In the genomic region with DNA sequence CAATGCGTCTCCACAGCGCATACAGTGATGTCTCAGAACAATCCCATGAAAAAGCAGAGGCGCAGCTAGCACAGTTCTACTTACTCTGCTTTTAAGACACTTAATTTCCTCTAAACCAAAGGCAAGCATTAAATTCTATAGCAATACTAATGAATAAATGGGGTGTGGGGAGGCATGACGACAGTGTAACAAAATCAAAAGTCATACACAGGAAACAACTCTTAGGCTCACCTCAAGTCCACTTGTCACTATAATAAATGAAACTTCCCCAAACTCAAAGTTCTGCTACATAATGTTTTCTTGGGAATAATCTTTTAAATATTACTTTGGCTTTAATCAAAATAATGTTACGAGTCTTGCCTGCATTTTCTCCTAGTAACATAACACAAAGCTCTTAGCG, we compare ENCODE assay signal across 31 mouse cellular contexts. TPM values are rescaled to one million over a fixed set of nuclear protein-coding genes. Genes with fewer than 3 reads are reported as not detected.
DNase-seq lines count a peak whose midpoint lies in the region; ATAC-seq and TF ChIP-seq lines count a peak whose summit lies in the region.
"Had no signal": no experiment of that assay in that cellular context is flagged by ENCODE, and none has a peak within 500 bp of the region (broad histone marks: within the 10 kb centered on the region; RNA-seq: fewer than 3 reads in every experiment).

No protein-coding gene starts in this region.

- H3K4me3 ChIP-seq in forebrain, embryonic 10.5 days, result no peak overlapping the region
- no peak overlapping the region for H3K4me3 ChIP-seq in forebrain, embryonic 13.5 days
- H3K4me3 ChIP-seq in midbrain, embryonic 15.5 days, result no peak overlapping the region
- no peak overlapping the region for H3K4me3 ChIP-seq in midbrain, embryonic 10.5 days
- H3K4me3 ChIP-seq in brown adipose tissue, adult 24 weeks (ENCODE audit: insufficient read depth, low read depth, low read length), result no peak overlapping the region
- H3K4me3 ChIP-seq in left cerebral cortex, adult 2 months, result no peak overlapping the region
- H3K4me3 ChIP-seq: embryonic facial prominence, embryonic 15.5 days; heart, embryonic 13.5 days; hindbrain, embryonic 12.5 days; layer of hippocampus, adult 2 months; liver, embryonic 12.5 days; midbrain, embryonic 12.5 days; neural tube, embryonic 13.5 days had no signal

- intact Hi-C loops in left cerebral cortex, adult 2 months (cut with DNase I), result no loop called here

- H3K9me3 ChIP-seq in forebrain, embryonic 10.5 days, result no peaks in the 10 kb centered on the region
- no peaks in the 10 kb centered on the region for H3K9me3 ChIP-seq in forebrain, embryonic 13.5 days (replicated peaks)
- H3K9me3 ChIP-seq in midbrain, embryonic 15.5 days, result no peaks in the 10 kb centered on the region
- H3K9me3 ChIP-seq in midbrain, embryonic 10.5 days (replicated peaks), result no peaks in the 10 kb centered on the region
- H3K9me3 ChIP-seq: embryonic facial prominence, embryonic 15.5 days; heart, embryonic 13.5 days; hindbrain, embryonic 12.5 days; liver, embryonic 12.5 days; midbrain, embryonic 12.5 days; neural tube, embryonic 13.5 days had no signal

- ATAC-seq in forebrain, embryonic 13.5 days, result no peak
- no peak for ATAC-seq in midbrain, embryonic 15.5 days (replicated peaks)
- peak; percentile 23; the same call in 1 of the 2 replicates for ATAC-seq in megakaryocyte, adult 5-6 weeks (ENCODE audit: poor library complexity, severe bottlenecking)
- no peak for ATAC-seq in megakaryocyte-erythroid progenitor cell, adult 5-6 weeks (replicated peaks; ENCODE audit: low FRiP score, low TSS enrichment, poor library complexity, severe bottlenecking)
- ATAC-seq: activated CD4-positive, CD25-positive, alpha-beta regulatory T cell, adult 4 months; forebrain, embryonic 16.5 days; inflammation-experienced regulatory T-cells, adult 6 months; liver, embryonic 12.5 days; liver, postnatal 0 days had no signal

- H3K27me3 ChIP-seq in forebrain, embryonic 10.5 days (ENCODE audit: poor library complexity, severe bottlenecking), result no peaks in the 10 kb centered on the region
- H3K27me3 ChIP-seq in forebrain, embryonic 13.5 days, result no peaks in the 10 kb centered on the region
- H3K27me3 ChIP-seq in midbrain, embryonic 15.5 days (replicated peaks), result no peaks in the 10 kb centered on the region
- H3K27me3 ChIP-seq in midbrain, embryonic 10.5 days (ENCODE audit: low read depth, poor library complexity, severe bottlenecking), result no peaks in the 10 kb centered on the region
- H3K27me3 ChIP-seq: CH12.LX; embryonic facial prominence, embryonic 15.5 days; heart, embryonic 13.5 days; hindbrain, embryonic 12.5 days; liver, embryonic 12.5 days; midbrain, embryonic 12.5 days; neural tube, embryonic 13.5 days had no signal

- H3K9ac ChIP-seq in forebrain, embryonic 13.5 days, result no peak overlapping the region
- no peak overlapping the region for H3K9ac ChIP-seq in midbrain, embryonic 15.5 days
- H3K9ac ChIP-seq: embryonic facial prominence, embryonic 15.5 days; heart, embryonic 13.5 days; hindbrain, embryonic 12.5 days; liver, embryonic 12.5 days; liver, postnatal 0 days; midbrain, embryonic 12.5 days; neural tube, embryonic 13.5 days had no signal

- no peak for DNase-seq in forebrain, embryonic 10.5 days (ENCODE audit: extremely low spot score, low spot score)
- DNase-seq in midbrain, embryonic 10.5 days (ENCODE audit: low spot score), result no peak
- DNase-seq in left cerebral cortex, adult 2 months (ENCODE audit: extremely low spot score in 1 of 2, low spot score in 2 of 2), result no peak
- DNase-seq: cerebellum, adult 11-12 months; cerebellum, adult 9-11 months; gastrocnemius, postnatal 10 days; heart, postnatal 14 days; kidney, adult 11 months; kidney, postnatal 36 days; left cerebral cortex, postnatal 4 days; liver, postnatal 0 days; lung, postnatal 36 days; right cerebral cortex, postnatal 14 days had no signal

- H3K4me2 ChIP-seq in forebrain, embryonic 13.5 days, result no peak overlapping the region
- H3K4me2 ChIP-seq in midbrain, embryonic 15.5 days, result no peak overlapping the region
- H3K4me2 ChIP-seq: embryonic facial prominence, embryonic 15.5 days; heart, embryonic 13.5 days; hindbrain, embryonic 12.5 days; liver, embryonic 12.5 days; midbrain, embryonic 12.5 days; neural tube, embryonic 13.5 days had no signal

- H3K4me1 ChIP-seq in forebrain, embryonic 10.5 days, result peaks cover 40% of the 10 kb centered on the region
- peaks cover 9% of the 10 kb centered on the region for H3K4me1 ChIP-seq in forebrain, embryonic 13.5 days
- H3K4me1 ChIP-seq in midbrain, embryonic 15.5 days, result no peaks in the 10 kb centered on the region
- H3K4me1 ChIP-seq in midbrain, embryonic 10.5 days, result peaks cover 8% of the 10 kb centered on the region; the same call in 1 of the 2 replicates
- H3K4me1 ChIP-seq in brown adipose tissue, adult 24 weeks (ENCODE audit: control insufficient read depth, insufficient read depth, insufficient read length, low read length), result peaks cover 20% of the 10 kb centered on the region
- H3K4me1 ChIP-seq: embryonic facial prominence, embryonic 15.5 days; neural tube, embryonic 13.5 days had no signal

- TF ChIP-seq CTCF in left cerebral cortex, adult 2 months (IDR thresholded peaks at IDR 0.05), result no peak

- peaks cover 4% of the 10 kb centered on the region; the same call in 1 of the 2 replicates for H3K36me3 ChIP-seq in forebrain, embryonic 10.5 days (replicated peaks)
- H3K36me3 ChIP-seq in forebrain, embryonic 13.5 days (ENCODE audit: poor library complexity, severe bottlenecking), result no peaks in the 10 kb centered on the region
- no peaks in the 10 kb centered on the region for H3K36me3 ChIP-seq in midbrain, embryonic 15.5 days (replicated peaks)
- H3K36me3 ChIP-seq in midbrain, embryonic 10.5 days, result no peaks in the 10 kb centered on the region
- H3K36me3 ChIP-seq: embryonic facial prominence, embryonic 15.5 days; hindbrain, embryonic 12.5 days; liver, embryonic 12.5 days; midbrain, embryonic 12.5 days; neural tube, embryonic 13.5 days had no signal

- WGBS in forebrain, embryonic 10.5 days, result 89% methylated on average over 6 of the region's 6 CpGs
- WGBS in forebrain, embryonic 13.5 days, result 86% methylated on average over 6 of the region's 6 CpGs
- WGBS in midbrain, embryonic 15.5 days, result 91% methylated on average over 6 of the region's 6 CpGs
- 92% methylated on average over 6 of the region's 6 CpGs for WGBS in midbrain, embryonic 10.5 days

- H3K27ac ChIP-seq in forebrain, embryonic 10.5 days, result peak overlapping the region; percentile 56; the same call in 1 of the 2 replicates
- H3K27ac ChIP-seq in forebrain, embryonic 13.5 days, result no peak overlapping the region
- H3K27ac ChIP-seq in midbrain, embryonic 15.5 days, result 0 out of 2 replicates have a peak overlapping the region, but pooled peaks have one; percentile 11
- H3K27ac ChIP-seq in midbrain, embryonic 10.5 days (replicated peaks), result no peak overlapping the region
- H3K27ac ChIP-seq in brown adipose tissue, adult 24 weeks (replicated peaks; ENCODE audit: low read depth, low read length), result peak overlapping the region; percentile 23; the same call in 1 of the 2 replicates
- H3K27ac ChIP-seq in left cerebral cortex, adult 2 months, result no peak overlapping the region
- H3K27ac ChIP-seq: embryonic facial prominence, embryonic 15.5 days; heart, embryonic 13.5 days; hindbrain, embryonic 12.5 days; layer of hippocampus, adult 2 months; liver, embryonic 12.5 days; midbrain, embryonic 12.5 days; neural tube, embryonic 13.5 days; stomach, postnatal 0 days had no signal

RNA-seq across cellular contexts. Expression of a gene that starts 10.4 kb away (rescaled TPM):
- 119 and 127 TPM in 2 replicates for polyA plus RNA-seq in forebrain, embryonic 10.5 days (2016; fragmentation: Nextera tagmentation; extraction: Ambion mirVana)
- polyA plus RNA-seq in forebrain, embryonic 13.5 days (2015; fragmentation: Nextera tagmentation; extraction: Ambion mirVana), result 82.7 and 89.9 TPM in 2 replicates
- polyA plus RNA-seq in midbrain, embryonic 15.5 days (2015; fragmentation: Nextera tagmentation; extraction: Ambion mirVana), result 76.2 and 76.4 TPM in 2 replicates
- 102 and 114 TPM in 2 replicates for polyA plus RNA-seq in midbrain, embryonic 10.5 days (2016; fragmentation: Nextera tagmentation; extraction: Ambion mirVana)
- 998 and 1,189 TPM in 2 replicates for polyA plus RNA-seq in brown adipose tissue, adult 24 weeks (2012; ENCODE audit: insufficient read depth, insufficient read length, missing spikeins)
- total RNA-seq in megakaryocyte, adult 5-6 weeks (2015), result 79.2 and 108 TPM in 2 replicates
- total RNA-seq in megakaryocyte, adult 5-6 weeks (2017), result 62.0 and 70.3 TPM in 2 replicates
- 10 to 100 TPM; 66.7 to 72.8 TPM for total RNA-seq in left cerebral cortex, adult 2 months (2021)
- total RNA-seq in megakaryocyte-erythroid progenitor cell, adult 5-6 weeks (2014; fragmentation: Nextera tagmentation), result 37.4 and 46.6 TPM in 2 replicates
- 30.7 and 45.1 TPM in 2 replicates for total RNA-seq in megakaryocyte-erythroid progenitor cell, adult 5-6 weeks (2017)

RNA-seq across cellular contexts. Expression of a gene that starts 39.5 kb away (rescaled TPM):
- not detected in 2 replicates for polyA plus RNA-seq in forebrain, embryonic 10.5 days (2016; fragmentation: Nextera tagmentation; extraction: Ambion mirVana)
- 0.17 and 0.24 TPM in 2 replicates for polyA plus RNA-seq in forebrain, embryonic 13.5 days (2015; fragmentation: Nextera tagmentation; extraction: Ambion mirVana)
- 0.40 and 0.59 TPM in 2 replicates for polyA plus RNA-seq in midbrain, embryonic 15.5 days (2015; fragmentation: Nextera tagmentation; extraction: Ambion mirVana)
- 0.16 TPM in 1 of 2 replicates, not detected in the other for polyA plus RNA-seq in midbrain, embryonic 10.5 days (2016; fragmentation: Nextera tagmentation; extraction: Ambion mirVana)
- polyA plus RNA-seq in brown adipose tissue, adult 24 weeks (2012; ENCODE audit: insufficient read depth, insufficient read length, missing spikeins), result 2.2 TPM in 2 replicates
- 78.9 and 93.9 TPM in 2 replicates for total RNA-seq in megakaryocyte, adult 5-6 weeks (2015)
- 204 and 218 TPM in 2 replicates for total RNA-seq in megakaryocyte, adult 5-6 weeks (2017)
- total RNA-seq in left cerebral cortex, adult 2 months (2021), result under 1 TPM; 0.42 to 0.54 TPM
- total RNA-seq in megakaryocyte-erythroid progenitor cell, adult 5-6 weeks (2014; fragmentation: Nextera tagmentation), result 0.52 and 1.7 TPM in 2 replicates
- total RNA-seq in megakaryocyte-erythroid progenitor cell, adult 5-6 weeks (2017), result 21.2 and 24.5 TPM in 2 replicates
- total RNA-seq: ES-E14 had no signal

Comparison
In these comparisons a context has a peak if more than half of its experiments do, and no peak if none do; other contexts are left out.
1. H3K27ac ChIP-seq: peak in forebrain, embryonic 10.5 days (single experiment), midbrain, embryonic 15.5 days (single experiment) and brown adipose tissue, adult 24 weeks (single experiment); none in forebrain, embryonic 13.5 days (single experiment), midbrain, embryonic 10.5 days (single experiment) and left cerebral cortex, adult 2 months (single experiment).